Mouse (Mus musculus) left cerebral cortex, postnatal 25 days (tissue): Measurements from ENCODE around the gene Elane. TPM values are rescaled to one million over a fixed set of nuclear protein-coding genes. Genes with fewer than 3 reads are reported as not detected.

Experiments
- DNase-seq, 2 experiments: peaks; one replicate each; pipeline ENCODE4 v3.0.0; 2022; ENCODE audit warnings: low spot score in 2 of 2, mixed read lengths in 1 of 2
- intact Hi-C: fragments of 180-260 bp; cut with DNase I; formaldehyde crosslinking; loops from one replicate; pipeline ENCODE4 v1.15.1; 2025
- microRNA-seq, 2 experiments: library from miRNA; unstranded; fragments of <30 nt; microRNA quantifications; one replicate each; pipeline ENCODE4 v1.2.0; 2022
- total RNA-seq, 2 experiments: library from RNA; stranded (reverse); gene quantifications; 2 replicates each; pipeline ENCODE4 v1.2.3; 2021

The Elane gene
- total RNA-seq, 2 experiments from 2014 or later: not detected

- intact Hi-C loops: no loop called here
- no peak for DNase-seq
Measured at GRCm38 (mm10) chr10:79936911-79937441, 50.9 kb downstream of the Elane start.

Small RNAs within 50 kb of the gene (microRNA-seq; reads per million reads assigned to microRNA genes)
- 0 reads per million in 2 experiments for gene Mir6910

Other genes with a start within 250 kb of the Elane start
- 10 to 100 TPM; 42.2 to 44.4 TPM for gene Shc2, start 248.3 kb upstream of the Elane start, total RNA-seq
- under 1 TPM; 0.34 to 0.57 TPM for gene Odf3l2, start 240.5 kb upstream of the Elane start, total RNA-seq
- gene Madcam1, start 221.7 kb upstream of the Elane start, total RNA-seq: not detected
- 10 to 100 TPM; 82.0 to 82.8 TPM for gene Tpgs1, start 216.9 kb upstream of the Elane start, total RNA-seq
- gene Cdc34, start 204.1 kb upstream of the Elane start, total RNA-seq: 10 to 100 TPM; 75.9 to 78.0 TPM
- 1 to 10 TPM; 1.5 to 2.4 TPM for gene Gzmm, start 197.2 kb upstream of the Elane start, total RNA-seq
- 100 to 1,000 TPM; 650 to 673 TPM for gene Bsg, start 181.8 kb upstream of the Elane start, total RNA-seq
- gene Hcn2, start 169.6 kb upstream of the Elane start, total RNA-seq: 100 to 1,000 TPM; 111 to 123 TPM
- 10 to 100 TPM; 42.1 to 45.7 TPM for gene Polrmt, start 139.7 kb upstream of the Elane start, total RNA-seq
- gene Fgf22, start 131.2 kb upstream of the Elane start, total RNA-seq: 1 to 10 TPM; 2.8 to 4.0 TPM
- 10 to 100 TPM; 90.9 to 96.0 TPM for gene Rnf126, start 119.3 kb upstream of the Elane start, total RNA-seq
- gene Fstl3, start 109.0 kb upstream of the Elane start, total RNA-seq: 1 to 10 TPM; 2.2 to 2.4 TPM
- gene Prss57, start 95.3 kb upstream of the Elane start, total RNA-seq: 1 to 10 TPM in 1 of 2 experiments, under 1 TPM in 1; 0.62 to 1.1 TPM
- 100 to 1,000 TPM; 318 to 348 TPM for gene Palm, start 92.7 kb upstream of the Elane start, total RNA-seq
- gene Misp, start 65.3 kb upstream of the Elane start, total RNA-seq: 1 to 10 TPM in 1 of 2 experiments, under 1 TPM in 1; 0.62 to 1.7 TPM
- gene Ptbp1, start 31.8 kb upstream of the Elane start, total RNA-seq: 10 to 100 TPM; 48.5 to 52.3 TPM
- gene Prtn3, start 11.8 kb upstream of the Elane start, total RNA-seq: 1 to 10 TPM; 1.4 to 2.4 TPM
- gene Plppr3, start 11.6 kb upstream of the Elane start, total RNA-seq: 10 to 100 TPM; 51.1 to 53.3 TPM
- not detected for gene Cfd, start 4.6 kb downstream of the Elane start, total RNA-seq
- 10 to 100 TPM; 57.5 to 59.8 TPM for gene Med16, start 22.7 kb downstream of the Elane start, total RNA-seq
- gene Gm26602, start 24.6 kb downstream of the Elane start, total RNA-seq: not detected
- 1 to 10 TPM; 7.1 to 7.8 TPM for gene Kiss1r, start 30.7 kb downstream of the Elane start, total RNA-seq
- 100 to 1,000 TPM; 366 to 394 TPM for gene R3hdm4, start 35.0 kb downstream of the Elane start, total RNA-seq
- 1 to 10 TPM; 5.4 to 8.6 TPM for gene Arid3a, start 40.8 kb downstream of the Elane start, total RNA-seq
- gene Wdr18, start 73.9 kb downstream of the Elane start, total RNA-seq: 10 to 100 TPM; 41.1 to 49.9 TPM
- under 1 TPM; 0.14 to 0.23 TPM for gene Grin3b, start 84.5 kb downstream of the Elane start, total RNA-seq
- gene Tmem259, start 98.1 kb downstream of the Elane start, total RNA-seq: 100 to 1,000 TPM; 123 to 124 TPM
- gene Cnn2, start 102.3 kb downstream of the Elane start, total RNA-seq: 1 to 10 TPM; 6.0 to 8.2 TPM
- gene Abca7, start 110.2 kb downstream of the Elane start, total RNA-seq: 10 to 100 TPM; 10.9 to 12.3 TPM
- 1 to 10 TPM; 3.6 to 4.0 TPM for gene Arhgap45, start 130.4 kb downstream of the Elane start, total RNA-seq
- 10 to 100 TPM; 71.3 to 74.8 TPM for gene Polr2e, start 153.5 kb downstream of the Elane start, total RNA-seq
- gene Gpx4, start 160.9 kb downstream of the Elane start, total RNA-seq: 100 to 1,000 TPM; 504 to 528 TPM
- 10 to 100 TPM; 17.8 to 17.9 TPM for gene Sbno2, start 219.3 kb downstream of the Elane start, total RNA-seq
- gene Stk11, start 229.6 kb downstream of the Elane start, total RNA-seq: 10 to 100 TPM; 92.1 to 95.0 TPM